Mouse (Mus musculus): ENCODE data around the gene H2afv. TPM values are rescaled to one million over a fixed set of nuclear protein-coding genes. Genes with fewer than 3 reads are reported as not detected.
"Not testable (repeated sequence)": the region's sequence is repeated elsewhere in the genome, so short reads cannot be mapped to it uniquely, and the experiment has no call there.

The H2afv gene
- total RNA-seq, 2 experiments from 2014 or later = 73.1 to 82.9 TPM

GRCm38 (mm10) chr11:6416405-6417034 lies 27.7 kb downstream of the H2afv start:
- intact Hi-C loops (cut with DNase I) = no loop called here
- peak; percentile 85 to 87 for DNase-seq

GRCm38 (mm10) chr11:6415551-6416404 lies 28.5 kb downstream of the H2afv start:
- DNase-seq = peak; percentile 99
- intact Hi-C loops (cut with DNase I) = loop anchor here (2.0 kb wide), 1 partner anchor 49 kb away; no protein-coding TSS in a partner anchor

GRCm38 (mm10) chr11:6414751-6415550 lies 29.3 kb downstream of the H2afv start, which contains the start of gene Ppia:
Gene Ppia (plus strand): TSS chr11:6415443.
- intact Hi-C loops (cut with DNase I) = loop anchor here (2.0 kb wide), 1 partner anchor 48 kb away; no protein-coding TSS in a partner anchor
- peak; percentile 35 to 40 for DNase-seq

- DNase-seq = no peak
- intact Hi-C loops (cut with DNase I) = no loop called here
These were observed 31.0 kb downstream of the H2afv start for GRCm38 (mm10) chr11:6413264-6413663.

GRCm38 (mm10) chr11:6411684-6412083 lies 32.6 kb downstream of the H2afv start:
- intact Hi-C loops (cut with DNase I) = no loop called here
- DNase-seq = peak; percentile 84 to 93

- intact Hi-C loops (cut with DNase I); DNase-seq: not testable (repeated sequence)
These were observed 33.5 kb downstream of the H2afv start for GRCm38 (mm10) chr11:6410755-6411154.

- no peak for DNase-seq
- intact Hi-C loops (cut with DNase I) = no loop called here
These were observed 34.1 kb downstream of the H2afv start for GRCm38 (mm10) chr11:6410050-6410602.

GRCm38 (mm10) chr11:6407162-6407621 lies 37.1 kb downstream of the H2afv start:
- no peak for DNase-seq
- intact Hi-C loops (cut with DNase I) = no loop called here

GRCm38 (mm10) chr11:6406251-6407161 lies 37.7 kb downstream of the H2afv start:
- DNase-seq = peak; percentile 83 to 85
- intact Hi-C loops (cut with DNase I) = no loop called here

GRCm38 (mm10) chr11:6405591-6406081 lies 38.6 kb downstream of the H2afv start:
- peak; percentile 68 for DNase-seq
- intact Hi-C loops (cut with DNase I) = no loop called here

GRCm38 (mm10) chr11:6404699-6405566 lies 39.3 kb downstream of the H2afv start:
- intact Hi-C loops (cut with DNase I) = no loop called here
- peak; percentile 76 to 81 for DNase-seq

GRCm38 (mm10) chr11:6403830-6404405 lies 40.3 kb downstream of the H2afv start:
- DNase-seq = no peak
- intact Hi-C loops (cut with DNase I) = no loop called here

- peak; percentile 53 to 79 for DNase-seq
- intact Hi-C loops (cut with DNase I) = no loop called here
These were observed 41.4 kb downstream of the H2afv start for GRCm38 (mm10) chr11:6402515-6403510.

GRCm38 (mm10) chr11:6398141-6398540 lies 46.1 kb downstream of the H2afv start:
- intact Hi-C loops (cut with DNase I) = no loop called here
- no peak for DNase-seq

- DNase-seq = no peak
- intact Hi-C loops (cut with DNase I) = no loop called here
These were observed 48.7 kb downstream of the H2afv start for GRCm38 (mm10) chr11:6395565-6395964.

- intact Hi-C loops (cut with DNase I) = no loop called here
- DNase-seq = no peak
These were observed 50.4 kb downstream of the H2afv start for GRCm38 (mm10) chr11:6393866-6394265.

GRCm38 (mm10) chr11:6392857-6393256 lies 51.4 kb downstream of the H2afv start:
- intact Hi-C loops (cut with DNase I) = no loop called here

More at GRCm38 (mm10) chr11:6392857-6393256, 51.4 kb downstream of the H2afv start:
- no peak for DNase-seq

Measured in heart, postnatal 10 days (tissue).